ENCODE assay signal across 11 mouse cellular contexts in genomic region chr5:88734786-88735185, GRCm38 (mm10). TPM values are rescaled to one million over a fixed set of nuclear protein-coding genes. Genes with fewer than 3 reads are reported as not detected.
DNase-seq lines count a peak whose midpoint lies in the region; ATAC-seq lines count a peak whose summit lies in the region.
"Had no signal": no experiment of that assay in that cellular context is flagged by ENCODE, and none has a peak within 500 bp of the region (broad histone marks: within the 10 kb centered on the region; RNA-seq: fewer than 3 reads in every experiment).

No protein-coding gene starts in this region.

- peak; percentile 32 to 40 for DNase-seq in cerebellum, postnatal 10 days
- DNase-seq in cerebellum, adult 8-10 months: no peak
- DNase-seq in CD4-positive helper T cell, adult 2 months (ENCODE audit: low read depth, low spot score): peak; percentile 25
- DNase-seq in induced T-regulatory cell, adult 2 months (ENCODE audit: low read depth): peak; percentile 66
- DNase-seq in frontal cortex, postnatal 14 days (ENCODE audit: low spot score in 2 of 2): no peak
- no peak for DNase-seq in midbrain, embryonic 10.5 days (ENCODE audit: low spot score)
- no peak for DNase-seq in layer of hippocampus, adult 11-12 months (ENCODE audit: low spot score)

- 92% methylated on average over 2 of the region's 2 CpGs for WGBS in midbrain, embryonic 10.5 days

- H3K4me3 ChIP-seq in midbrain, embryonic 10.5 days: no peak overlapping the region
- H3K4me3 ChIP-seq: embryonic facial prominence, embryonic 13.5 days; hindbrain, embryonic 15.5 days; stomach, embryonic 15.5 days had no signal

- H3K9me3 ChIP-seq in midbrain, embryonic 10.5 days (replicated peaks): no peaks in the 10 kb centered on the region
- H3K9me3 ChIP-seq: embryonic facial prominence, embryonic 13.5 days; hindbrain, embryonic 15.5 days; stomach, embryonic 15.5 days had no signal

- no peaks in the 10 kb centered on the region for H3K27me3 ChIP-seq in midbrain, embryonic 10.5 days (ENCODE audit: low read depth, poor library complexity, severe bottlenecking)
- H3K27me3 ChIP-seq: embryonic facial prominence, embryonic 13.5 days; hindbrain, embryonic 15.5 days; stomach, embryonic 15.5 days had no signal

- peaks cover 7% of the 10 kb centered on the region for H3K36me3 ChIP-seq in midbrain, embryonic 10.5 days
- H3K36me3 ChIP-seq: embryonic facial prominence, embryonic 13.5 days; hindbrain, embryonic 15.5 days; stomach, embryonic 15.5 days had no signal

- H3K4me1 ChIP-seq in midbrain, embryonic 10.5 days: no peaks in the 10 kb centered on the region
- H3K4me1 ChIP-seq: embryonic facial prominence, embryonic 13.5 days; hindbrain, embryonic 15.5 days; stomach, embryonic 15.5 days had no signal

- H3K27ac ChIP-seq in midbrain, embryonic 10.5 days (replicated peaks): no peak overlapping the region
- H3K27ac ChIP-seq: embryonic facial prominence, embryonic 13.5 days; hindbrain, embryonic 15.5 days; stomach, embryonic 15.5 days had no signal

- ATAC-seq in neutrophil, adult 5-6 weeks (ENCODE audit: extremely low read depth, insufficient number of reproducible peaks, low FRiP score, poor library complexity, severe bottlenecking): peak; percentile 67

RNA-seq across cellular contexts. Expression of gene Mob1b, which starts 14.1 kb away (rescaled TPM):
- total RNA-seq in neutrophil, adult 5-6 weeks (2017): 16.4 and 16.7 TPM in 2 replicates
- 10.8 and 13.2 TPM in 2 replicates for polyA plus RNA-seq in midbrain, embryonic 10.5 days (2016; fragmentation: Nextera tagmentation; extraction: Ambion mirVana)

RNA-seq across cellular contexts. Expression of gene Dck, which starts 30.0 kb away (rescaled TPM):
- total RNA-seq in neutrophil, adult 5-6 weeks (2017): 146 and 157 TPM in 2 replicates
- polyA plus RNA-seq in midbrain, embryonic 10.5 days (2016; fragmentation: Nextera tagmentation; extraction: Ambion mirVana): 118 and 119 TPM in 2 replicates

RNA-seq across cellular contexts. Expression of gene Grsf1, which starts 58.8 kb away (rescaled TPM):
- total RNA-seq in neutrophil, adult 5-6 weeks (2017): 49.4 and 70.2 TPM in 2 replicates
- 79.7 and 81.7 TPM in 2 replicates for polyA plus RNA-seq in midbrain, embryonic 10.5 days (2016; fragmentation: Nextera tagmentation; extraction: Ambion mirVana)

Comparison
In these comparisons a context has a peak if more than half of its experiments do, and no peak if none do; other contexts are left out.
1. DNase-seq: peak in cerebellum, postnatal 10 days (2 of 2), CD4-positive helper T cell, adult 2 months (single experiment) and induced T-regulatory cell, adult 2 months (single experiment); none in cerebellum, adult 8-10 months (single experiment), frontal cortex, postnatal 14 days (0 of 2), midbrain, embryonic 10.5 days (single experiment) and layer of hippocampus, adult 11-12 months (single experiment).